Mouse (Mus musculus) cerebellum, adult 18-20 months (tissue): ENCODE data around the gene Tbx2.

ENCODE experiments used
- DNase-seq, 2 experiments: peaks; one replicate each; pipeline ENCODE4 v3.0.0; 2021

Tbx2 gene

GRCm38 (mm10) chr11:85827342-85827741 is 5.0 kb upstream of the Tbx2 start:
- DNase-seq, result no peak

- no peak for DNase-seq
Measured at GRCm38 (mm10) chr11:85828691-85829519, 3.4 kb upstream of the Tbx2 start.

GRCm38 (mm10) chr11:85829520-85830440 is 2.6 kb upstream of the Tbx2 start:
- no peak for DNase-seq

GRCm38 (mm10) chr11:85830901-85831341 is 1.4 kb upstream of the Tbx2 start:
- no peak for DNase-seq

GRCm38 (mm10) chr11:85831656-85832230 is 608 bp upstream of the Tbx2 start:
- DNase-seq, result no peak

- no peak for DNase-seq
Measured at GRCm38 (mm10) chr11:85833081-85833521, 750 bp downstream of the Tbx2 start.

GRCm38 (mm10) chr11:85833761-85834385 is 1.5 kb downstream of the Tbx2 start:
- no peak for DNase-seq

- no peak for DNase-seq
Measured at GRCm38 (mm10) chr11:85834386-85834931, 2.1 kb downstream of the Tbx2 start.

GRCm38 (mm10) chr11:85835001-85835752 is 2.8 kb downstream of the Tbx2 start:
- DNase-seq, result no peak

GRCm38 (mm10) chr11:85835753-85836522 is 3.6 kb downstream of the Tbx2 start:
- no peak for DNase-seq

GRCm38 (mm10) chr11:85836523-85837290 is 4.4 kb downstream of the Tbx2 start:
- DNase-seq, result no peak

GRCm38 (mm10) chr11:85837291-85837647 is 4.9 kb downstream of the Tbx2 start:
- no peak for DNase-seq

GRCm38 (mm10) chr11:85837648-85838423 is 5.5 kb downstream of the Tbx2 start:
- DNase-seq, result no peak

GRCm38 (mm10) chr11:85838424-85839257 is 6.3 kb downstream of the Tbx2 start:
- DNase-seq, result no peak

GRCm38 (mm10) chr11:85839258-85840030 is 7.1 kb downstream of the Tbx2 start:
- no peak for DNase-seq

- DNase-seq, result no peak
Measured at GRCm38 (mm10) chr11:85840031-85840802, 7.9 kb downstream of the Tbx2 start.

- DNase-seq, result no peak
Measured at GRCm38 (mm10) chr11:85840803-85841145, 8.4 kb downstream of the Tbx2 start.
